Mouse (Mus musculus): Measurements from ENCODE around the gene Nup205. TPM values are rescaled to one million over a fixed set of nuclear protein-coding genes. Genes with fewer than 3 reads are reported as not detected.
"Not testable (repeated sequence)": the region's sequence is repeated elsewhere in the genome, so short reads cannot be mapped to it uniquely, and the experiment has no call there.

The Nup205 gene
- polyA plus RNA-seq, 1 experiment from 2014 or later, result 55.8 TPM

GRCm38 (mm10) chr6:35147726-35148422 is 29.3 kb upstream of the Nup205 start:
- H3K4me3 ChIP-seq (ENCODE audit: low read depth, low read length), result no peak overlapping the region
- ATAC-seq (replicated peaks; ENCODE audit: insufficient number of reproducible peaks, low FRiP score, low TSS enrichment, low read depth), result no peak
- no peak overlapping the region for H3K9ac ChIP-seq (replicated peaks; ENCODE audit: low read length)
- 82% methylated on average over 3 of the region's 3 CpGs for WGBS
- H3K4me2 ChIP-seq (ENCODE audit: low read depth, low read length), result no peak overlapping the region
- no peaks in the 10 kb centered on the region for H3K27me3 ChIP-seq (ENCODE audit: control insufficient read depth, insufficient read depth, low read length)
- H3K9me3 ChIP-seq (replicated peaks; ENCODE audit: control insufficient read depth, low read length), result 0 out of 2 replicates have a peak, but pooled peaks cover 2% of the 10 kb centered on the region
- H3K4me1 ChIP-seq (ENCODE audit: control insufficient read depth, insufficient read depth, low read length), result no peaks in the 10 kb centered on the region
- DNase-seq (ENCODE audit: low spot score), result no peak
- H3K36me3 ChIP-seq (replicated peaks; ENCODE audit: control insufficient read depth, insufficient read depth, low read depth, low read length), result no peaks in the 10 kb centered on the region
- H3K27ac ChIP-seq (replicated peaks; ENCODE audit: low read depth, low read length), result no peak overlapping the region

DNA sequence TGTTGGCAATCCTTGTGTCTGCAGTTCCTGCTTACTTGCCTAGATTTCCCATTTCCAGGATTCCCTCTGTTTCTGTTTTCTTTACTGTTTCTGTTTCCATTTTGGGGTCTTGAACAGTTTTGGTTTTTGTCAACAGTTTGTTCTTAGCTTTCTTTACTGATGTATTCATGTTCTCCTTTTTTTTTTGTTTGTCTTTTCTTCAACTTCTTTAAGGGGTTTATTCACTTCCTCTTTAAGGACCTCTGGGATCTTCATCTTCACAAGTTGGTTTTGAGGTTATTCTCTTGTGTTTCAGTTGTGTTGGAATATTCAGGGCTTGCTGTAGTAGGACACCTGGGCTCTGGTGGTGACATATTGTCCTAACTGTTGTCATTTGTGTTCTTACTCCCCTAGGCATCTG is 22.7 kb upstream of the Nup205 start:
- Histone ChIP-seq H3K9me3 (replicated peaks; ENCODE audit: control insufficient read depth, low read length) (no peaks in the 10 kb centered on the region), H3K36me3 (replicated peaks; ENCODE audit: control insufficient read depth, insufficient read depth, low read depth, low read length) (no peaks in the 10 kb centered on the region), H3K4me1 (ENCODE audit: control insufficient read depth, insufficient read depth, low read length) (no peaks in the 10 kb centered on the region), H3K4me2 (ENCODE audit: low read depth, low read length) (no peak overlapping the region), H3K4me3 (ENCODE audit: low read depth, low read length) (no peak overlapping the region), H3K27me3 (ENCODE audit: control insufficient read depth, insufficient read depth, low read length) (no peaks in the 10 kb centered on the region), H3K9ac (replicated peaks; ENCODE audit: low read length) (no peak overlapping the region), H3K27ac (replicated peaks; ENCODE audit: low read depth, low read length) (no peak overlapping the region)
- no peak for ATAC-seq (replicated peaks; ENCODE audit: insufficient number of reproducible peaks, low FRiP score, low TSS enrichment, low read depth)
- DNase-seq (ENCODE audit: low spot score), result no peak

GRCm38 (mm10) chr6:35169250-35169649 is 8.0 kb upstream of the Nup205 start:
- Histone ChIP-seq H3K4me2 (ENCODE audit: low read depth, low read length) (no peak overlapping the region), H3K4me1 (ENCODE audit: control insufficient read depth, insufficient read depth, low read length) (no peaks in the 10 kb centered on the region), H3K36me3 (replicated peaks; ENCODE audit: control insufficient read depth, insufficient read depth, low read depth, low read length) (no peaks in the 10 kb centered on the region), H3K4me3 (ENCODE audit: low read depth, low read length) (no peak overlapping the region), H3K27me3 (ENCODE audit: control insufficient read depth, insufficient read depth, low read length) (no peaks in the 10 kb centered on the region), H3K9ac (replicated peaks; ENCODE audit: low read length) (no peak overlapping the region), H3K9me3 (replicated peaks; ENCODE audit: control insufficient read depth, low read length) (no peaks in the 10 kb centered on the region), H3K27ac (replicated peaks; ENCODE audit: low read depth, low read length) (no peak overlapping the region)
- ATAC-seq (replicated peaks; ENCODE audit: insufficient number of reproducible peaks, low FRiP score, low TSS enrichment, low read depth) (no peak), DNase-seq (ENCODE audit: low spot score) (no peak)
- WGBS, result 79% methylated on average over 4 of the region's 4 CpGs

DNA sequence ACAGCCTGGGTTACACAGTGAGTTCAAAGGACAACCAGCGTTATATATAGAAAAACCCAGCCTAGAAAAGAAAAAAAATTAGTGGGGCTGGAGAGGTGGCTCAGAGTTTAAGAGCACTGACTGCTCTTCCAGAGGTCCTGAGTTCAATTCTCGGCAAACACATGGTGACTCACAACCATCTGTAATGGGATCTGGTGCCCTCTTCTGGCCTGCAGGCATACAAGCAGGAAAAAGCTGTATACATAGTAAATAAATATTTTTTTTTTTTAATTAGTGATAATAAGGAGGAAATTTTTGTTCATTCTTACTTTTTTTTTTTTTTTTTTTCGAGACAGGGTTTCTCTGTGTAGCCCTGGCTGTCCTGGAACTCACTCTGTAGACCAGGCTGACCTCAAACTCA is 5.2 kb upstream of the Nup205 start:
- H3K27me3 ChIP-seq (ENCODE audit: control insufficient read depth, insufficient read depth, low read length); H3K4me1 ChIP-seq (ENCODE audit: control insufficient read depth, insufficient read depth, low read length): not testable (repeated sequence)
- WGBS, result 66% methylated on average over 2 of the region's 3 CpGs

DNA sequence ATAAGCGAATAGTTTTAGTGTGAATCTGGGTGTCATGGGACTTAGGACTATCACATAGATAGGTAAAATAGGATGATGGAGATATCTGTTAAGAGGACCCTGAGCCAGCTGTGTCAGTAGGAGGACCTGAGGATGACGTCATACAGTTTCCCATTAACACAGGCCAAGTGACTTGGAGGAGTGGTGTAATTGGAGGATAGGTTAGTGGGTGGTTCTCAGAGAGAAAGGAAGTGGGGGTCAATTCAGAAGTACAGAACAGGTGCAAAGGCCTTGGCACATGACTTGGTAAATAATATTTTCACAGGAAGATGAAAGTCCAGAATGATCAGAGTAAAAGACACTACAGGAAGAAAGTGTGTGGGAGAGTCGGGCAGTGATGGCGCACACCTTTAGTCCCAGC is 4.0 kb upstream of the Nup205 start:
- no peaks in the 10 kb centered on the region for H3K9me3 ChIP-seq (replicated peaks; ENCODE audit: control insufficient read depth, low read length)
- no peaks in the 10 kb centered on the region for H3K27me3 ChIP-seq (ENCODE audit: control insufficient read depth, insufficient read depth, low read length)
- no peaks in the 10 kb centered on the region for H3K4me1 ChIP-seq (ENCODE audit: control insufficient read depth, insufficient read depth, low read length)
- no peak overlapping the region for H3K9ac ChIP-seq (replicated peaks; ENCODE audit: low read length)
- DNase-seq (ENCODE audit: low spot score) (no peak), ATAC-seq (replicated peaks; ENCODE audit: insufficient number of reproducible peaks, low FRiP score, low TSS enrichment, low read depth) (no peak)
- no peak overlapping the region for H3K27ac ChIP-seq (replicated peaks; ENCODE audit: low read depth, low read length)
- WGBS, result 88% methylated on average over 4 of the region's 4 CpGs
- H3K4me3 ChIP-seq (ENCODE audit: low read depth, low read length), result no peak overlapping the region
- no peak overlapping the region for H3K4me2 ChIP-seq (ENCODE audit: low read depth, low read length)
- no peaks in the 10 kb centered on the region for H3K36me3 ChIP-seq (replicated peaks; ENCODE audit: control insufficient read depth, insufficient read depth, low read depth, low read length)

More for the DNA sequence above, 5.2 kb upstream of the Nup205 start:
- H3K4me2 ChIP-seq (ENCODE audit: low read depth, low read length); H3K4me3 ChIP-seq (ENCODE audit: low read depth, low read length); H3K27ac ChIP-seq (replicated peaks; ENCODE audit: low read depth, low read length); H3K36me3 ChIP-seq (replicated peaks; ENCODE audit: control insufficient read depth, insufficient read depth, low read depth, low read length); ATAC-seq (replicated peaks; ENCODE audit: insufficient number of reproducible peaks, low FRiP score, low TSS enrichment, low read depth); H3K9me3 ChIP-seq (replicated peaks; ENCODE audit: control insufficient read depth, low read length); DNase-seq (ENCODE audit: low spot score); H3K9ac ChIP-seq (replicated peaks; ENCODE audit: low read length): not testable (repeated sequence)

GRCm38 (mm10) chr6:35177650-35178272 is 540 bp downstream of the Nup205 start:
- H3K27ac ChIP-seq (replicated peaks; ENCODE audit: low read depth, low read length), result peak overlapping the region; percentile 94
- DNase-seq (ENCODE audit: low spot score), result peak; percentile 62
- under 1% methylated on average over 69 of the region's 69 CpGs for WGBS
- no peaks in the 10 kb centered on the region for H3K27me3 ChIP-seq (ENCODE audit: control insufficient read depth, insufficient read depth, low read length)
- no peaks in the 10 kb centered on the region for H3K36me3 ChIP-seq (replicated peaks; ENCODE audit: control insufficient read depth, insufficient read depth, low read depth, low read length)
- peak overlapping the region; percentile 83 for H3K4me2 ChIP-seq (ENCODE audit: low read depth, low read length)
- H3K9me3 ChIP-seq (replicated peaks; ENCODE audit: control insufficient read depth, low read length), result no peaks in the 10 kb centered on the region
- ATAC-seq (replicated peaks; ENCODE audit: insufficient number of reproducible peaks, low FRiP score, low TSS enrichment, low read depth), result peak; percentile 80
- H3K4me3 ChIP-seq (ENCODE audit: low read depth, low read length), result peak overlapping the region; percentile 93
- no peaks in the 10 kb centered on the region for H3K4me1 ChIP-seq (ENCODE audit: control insufficient read depth, insufficient read depth, low read length)
- H3K9ac ChIP-seq (replicated peaks; ENCODE audit: low read length), result peak overlapping the region; percentile 96

- not testable (repeated sequence) for H3K4me1 ChIP-seq (ENCODE audit: control insufficient read depth, insufficient read depth, low read length); ATAC-seq (replicated peaks; ENCODE audit: insufficient number of reproducible peaks, low FRiP score, low TSS enrichment, low read depth); H3K27me3 ChIP-seq (ENCODE audit: control insufficient read depth, insufficient read depth, low read length); H3K4me3 ChIP-seq (ENCODE audit: low read depth, low read length); H3K36me3 ChIP-seq (replicated peaks; ENCODE audit: control insufficient read depth, insufficient read depth, low read depth, low read length); H3K27ac ChIP-seq (replicated peaks; ENCODE audit: low read depth, low read length); H3K4me2 ChIP-seq (ENCODE audit: low read depth, low read length); H3K9me3 ChIP-seq (replicated peaks; ENCODE audit: control insufficient read depth, low read length); H3K9ac ChIP-seq (replicated peaks; ENCODE audit: low read length); DNase-seq (ENCODE audit: low spot score)
- 95% methylated on average over 3 of the region's 3 CpGs for WGBS
These were observed 2.1 kb downstream of the Nup205 start for GRCm38 (mm10) chr6:35179299-35179698.

DNA sequence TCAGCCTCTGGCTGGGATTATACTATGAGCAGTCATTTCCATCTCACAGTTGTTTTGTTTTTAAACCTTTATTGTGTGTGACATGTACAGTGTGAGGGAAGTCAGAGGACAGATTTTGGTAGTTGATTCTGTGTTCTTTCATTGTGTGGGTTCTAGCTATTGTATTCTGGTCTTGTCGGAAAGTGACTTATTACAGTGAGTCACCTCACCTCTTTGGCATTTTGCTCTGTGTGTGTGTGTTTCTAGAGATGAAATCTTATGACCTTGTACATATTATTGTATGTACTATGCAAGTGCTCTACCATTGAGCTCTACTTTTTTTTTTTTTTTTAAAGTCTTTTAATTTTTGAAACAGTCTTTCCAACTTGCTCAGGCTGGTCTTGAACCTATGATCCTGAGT is 7.6 kb downstream of the Nup205 start:
- H3K4me3 ChIP-seq (ENCODE audit: low read depth, low read length), result no peak overlapping the region
- H3K27ac ChIP-seq (replicated peaks; ENCODE audit: low read depth, low read length), result no peak overlapping the region
- no peak overlapping the region for H3K4me2 ChIP-seq (ENCODE audit: low read depth, low read length)
- no peaks in the 10 kb centered on the region; the same call in 1 of the 2 replicates for H3K36me3 ChIP-seq (replicated peaks; ENCODE audit: control insufficient read depth, insufficient read depth, low read depth, low read length)
- no peaks in the 10 kb centered on the region for H3K9me3 ChIP-seq (replicated peaks; ENCODE audit: control insufficient read depth, low read length)
- ATAC-seq (replicated peaks; ENCODE audit: insufficient number of reproducible peaks, low FRiP score, low TSS enrichment, low read depth), result no peak
- H3K4me1 ChIP-seq (ENCODE audit: control insufficient read depth, insufficient read depth, low read length), result no peaks in the 10 kb centered on the region
- no peaks in the 10 kb centered on the region for H3K27me3 ChIP-seq (ENCODE audit: control insufficient read depth, insufficient read depth, low read length)
- H3K9ac ChIP-seq (replicated peaks; ENCODE audit: low read length), result no peak overlapping the region
- 94% methylated on average over 1 of the region's 1 CpGs for WGBS
- DNase-seq (ENCODE audit: low spot score), result no peak
